Mouse (Mus musculus) myocyte (in vitro differentiated cells): ENCODE data around the gene Btbd35f17. TPM values are rescaled to one million over a fixed set of nuclear protein-coding genes. Genes with fewer than 3 reads are reported as not detected.
"Not testable (repeated sequence)": the region's sequence is repeated elsewhere in the genome, so short reads cannot be mapped to it uniquely, and the experiment has no call there.

Experiments used
- H3K27me3 ChIP-seq: one replicate; pipeline ENCODE4 v1.6.1; 2011; ENCODE audit not compliant: control insufficient read depth, insufficient read depth, insufficient read length
- H3K36me3 ChIP-seq: one replicate; pipeline ENCODE4 v1.6.1; 2011; ENCODE audit not compliant: control insufficient read depth, insufficient read depth
- H3K4me2 ChIP-seq: one replicate; pipeline ENCODE4 v1.6.1; 2011; ENCODE audit warnings: low read depth, control low read depth
- H3K4me3 ChIP-seq: one replicate; pipeline ENCODE4 v1.5.1; 2011; ENCODE audit warnings: mild to moderate bottlenecking, control low read depth, moderate library complexity
- H3K79me2 ChIP-seq: one replicate; pipeline ENCODE4 v1.6.1; 2011; ENCODE audit not compliant: control insufficient read depth, insufficient read depth
- H3ac ChIP-seq: one replicate; pipeline ENCODE4 v1.6.1; 2011; ENCODE audit not compliant: control insufficient read depth, insufficient read length
- polyA plus RNA-seq: library from polyadenylated mRNA; unstranded; fragments of >200 nt; fragmentation: generic; extraction: Trizol; gene quantifications from one replicate; pipeline ENCODE4 v1.2.1, GENCODE M21; 2012; ENCODE audit warnings: missing spikeins

Btbd35f17 gene
- not detected for polyA plus RNA-seq

DNA sequence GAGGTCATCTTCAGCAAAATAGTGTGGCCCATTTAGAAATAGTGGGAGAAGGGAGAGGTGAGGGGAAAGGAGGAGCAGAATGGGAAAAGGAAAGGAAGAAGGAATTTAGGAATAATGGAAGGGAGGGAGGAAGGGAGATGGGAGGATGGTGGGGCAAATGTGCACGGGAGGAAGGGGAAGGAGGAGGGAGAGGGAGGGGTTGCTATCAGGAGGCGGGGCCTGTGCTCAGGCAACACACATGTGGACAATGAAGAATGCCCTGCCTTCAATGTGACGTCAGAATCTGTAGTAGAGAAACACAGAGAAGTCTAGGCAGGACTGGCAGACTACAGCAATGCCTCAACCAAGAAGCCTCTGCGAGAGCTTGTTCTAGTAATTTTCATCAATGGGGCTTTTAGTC, at the start of gene Btbd35f17:
TSS of gene Btbd35f17 (plus strand) at position 301 of the 400 bp plus-strand sequence.
- not testable (repeated sequence) for H3K4me3 ChIP-seq, H3K79me2 ChIP-seq, H3K4me2 ChIP-seq, H3K36me3 ChIP-seq, H3ac ChIP-seq, H3K27me3 ChIP-seq

Other genes starting within 250 kb of the Btbd35f17 start
- gene Btbd35f28, start 174.1 kb upstream of the Btbd35f17 start, polyA plus RNA-seq = not detected
- not detected for gene Btbd35f20, start 79.4 kb upstream of the Btbd35f17 start, polyA plus RNA-seq